Mouse (Mus musculus): Measurements from ENCODE around the gene Ryr1. TPM values are rescaled to one million over a fixed set of nuclear protein-coding genes. Genes with fewer than 3 reads are reported as not detected.
A peak's percentile ranks its signal among the peaks of the same experiment; 100 is the strongest.
"Not testable (repeated sequence)": the region's sequence is repeated elsewhere in the genome, so short reads cannot be mapped to it uniquely, and the experiment has no call there.

Ryr1 gene
- total RNA-seq, 2 experiments from 2014 or later: 6.7 to 7.0 TPM

- intact Hi-C loops (cut with DNase I): no loop called here
- DNase-seq (ENCODE audit: extremely low spot score in 1 of 2, low spot score in 2 of 2): no peak
These were observed 27.8 kb downstream of the Ryr1 start for GRCm38 (mm10) chr7:29097131-29097530.

GRCm38 (mm10) chr7:29088817-29089216, 36.2 kb downstream of the Ryr1 start:
- DNase-seq (ENCODE audit: extremely low spot score in 1 of 2, low spot score in 2 of 2): no peak
- intact Hi-C loops (cut with DNase I): no loop called here

DNA sequence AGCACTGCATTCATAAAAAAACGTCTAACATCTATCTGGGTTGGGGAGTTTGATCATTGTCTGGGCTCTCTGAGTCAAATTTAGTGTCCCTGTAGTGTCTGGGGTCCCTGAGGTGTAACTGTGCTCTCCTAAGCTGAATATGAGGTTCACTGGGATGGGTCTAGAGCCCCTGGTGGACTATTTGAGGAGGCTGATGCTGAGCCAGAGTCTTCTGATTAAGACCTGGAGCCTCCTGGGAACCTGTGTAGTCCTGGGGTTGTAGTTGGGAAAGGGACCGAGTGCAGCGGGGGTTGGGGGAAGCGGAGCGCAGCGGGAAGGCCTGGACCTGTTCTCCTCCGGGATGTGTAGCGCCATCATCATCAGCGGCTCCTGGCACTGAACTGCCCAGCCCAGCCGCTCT, 38.1 kb downstream of the Ryr1 start:
- intact Hi-C loops (cut with DNase I): no loop called here
- DNase-seq (ENCODE audit: extremely low spot score in 1 of 2, low spot score in 2 of 2): no peak

DNA sequence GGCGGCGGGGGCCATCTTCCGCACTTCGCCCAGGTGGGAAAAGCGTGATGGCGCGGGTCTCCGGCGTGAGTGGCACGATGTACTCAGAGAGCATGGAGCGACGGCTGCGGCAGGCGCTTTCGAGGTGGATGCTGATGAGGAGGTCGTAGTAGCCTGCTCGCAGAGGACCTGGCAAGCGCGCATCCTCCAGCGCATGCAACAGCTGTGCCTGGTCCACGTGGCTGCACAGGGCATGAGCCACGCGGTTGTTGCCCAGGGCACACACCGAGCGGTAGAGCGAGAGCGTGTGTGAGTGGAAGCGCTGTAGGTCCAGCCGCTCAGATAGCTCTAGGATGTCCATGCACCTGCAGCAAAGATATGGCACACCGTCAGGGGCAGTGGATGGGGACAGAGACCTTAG, 39.0 kb downstream of the Ryr1 start:
- intact Hi-C loops (cut with DNase I): no loop called here
- DNase-seq (ENCODE audit: extremely low spot score in 1 of 2, low spot score in 2 of 2): no peak

GRCm38 (mm10) chr7:29084411-29084810, 40.6 kb downstream of the Ryr1 start:
- intact Hi-C loops (cut with DNase I): no loop called here

DNA sequence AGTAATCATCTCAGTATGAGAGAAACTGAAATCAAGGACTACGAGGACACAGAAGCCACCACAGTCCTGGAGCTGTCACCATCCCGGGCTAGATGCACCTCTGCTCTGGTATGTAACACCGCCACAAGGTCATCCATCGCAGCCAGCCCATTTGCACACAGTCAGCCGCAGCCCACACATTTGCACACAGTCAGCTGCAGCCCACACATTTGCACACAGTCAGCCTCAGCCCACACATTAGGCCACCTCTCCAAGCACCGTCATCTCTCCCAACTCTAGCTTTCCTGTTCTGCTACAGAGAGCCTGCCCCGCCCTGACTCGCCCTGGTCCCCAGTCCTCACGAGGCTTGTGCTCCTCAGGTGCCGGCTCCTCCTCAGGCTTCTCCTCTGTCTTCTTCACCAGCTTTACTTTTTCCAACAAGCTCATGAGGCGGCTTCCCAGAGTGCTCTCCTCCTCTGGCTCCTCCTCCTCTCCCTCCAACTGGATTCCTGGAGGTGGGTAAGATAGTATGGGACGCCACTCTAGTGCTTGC, 45.5 kb downstream of the Ryr1 start:
- DNase-seq (ENCODE audit: extremely low spot score in 1 of 2, low spot score in 2 of 2): peak in 1 of 2 experiments; percentile 17
- intact Hi-C loops (cut with DNase I): no loop called here

More at GRCm38 (mm10) chr7:29084411-29084810, 40.6 kb downstream of the Ryr1 start:
- no peak for DNase-seq (ENCODE audit: extremely low spot score in 1 of 2, low spot score in 2 of 2)

- peak; percentile 27 to 51 for DNase-seq (ENCODE audit: extremely low spot score in 1 of 2, low spot score in 2 of 2)
- intact Hi-C loops (cut with DNase I): no loop called here
These were observed 48.0 kb downstream of the Ryr1 start for GRCm38 (mm10) chr7:29076977-29077376.

DNA sequence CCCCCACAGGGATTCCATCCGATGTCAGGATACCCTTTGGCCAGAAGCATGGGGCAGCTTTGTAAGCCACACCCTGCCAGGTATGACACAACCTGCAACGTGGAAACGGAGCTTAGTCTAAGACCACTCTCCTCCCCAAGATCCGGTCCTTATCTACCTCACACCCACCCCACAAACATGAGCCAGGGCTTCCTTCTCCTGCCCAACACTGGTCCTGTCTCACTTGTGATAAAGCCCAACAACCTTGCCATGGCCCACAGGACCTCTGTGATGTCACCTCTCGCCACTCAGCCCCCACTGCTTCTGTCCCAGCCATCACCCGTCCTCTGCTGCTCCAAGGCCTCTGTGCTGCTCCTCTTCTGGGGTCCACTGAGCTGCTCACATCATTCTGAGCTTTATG, 49.8 kb downstream of the Ryr1 start:
- intact Hi-C loops (cut with DNase I): no loop called here
- no peak for DNase-seq (ENCODE audit: extremely low spot score in 1 of 2, low spot score in 2 of 2)

GRCm38 (mm10) chr7:29072689-29073088, 52.3 kb downstream of the Ryr1 start:
- peak in 1 of 2 experiments; percentile 62 for DNase-seq (ENCODE audit: extremely low spot score in 1 of 2, low spot score in 2 of 2)
- intact Hi-C loops (cut with DNase I): no loop called here

DNA sequence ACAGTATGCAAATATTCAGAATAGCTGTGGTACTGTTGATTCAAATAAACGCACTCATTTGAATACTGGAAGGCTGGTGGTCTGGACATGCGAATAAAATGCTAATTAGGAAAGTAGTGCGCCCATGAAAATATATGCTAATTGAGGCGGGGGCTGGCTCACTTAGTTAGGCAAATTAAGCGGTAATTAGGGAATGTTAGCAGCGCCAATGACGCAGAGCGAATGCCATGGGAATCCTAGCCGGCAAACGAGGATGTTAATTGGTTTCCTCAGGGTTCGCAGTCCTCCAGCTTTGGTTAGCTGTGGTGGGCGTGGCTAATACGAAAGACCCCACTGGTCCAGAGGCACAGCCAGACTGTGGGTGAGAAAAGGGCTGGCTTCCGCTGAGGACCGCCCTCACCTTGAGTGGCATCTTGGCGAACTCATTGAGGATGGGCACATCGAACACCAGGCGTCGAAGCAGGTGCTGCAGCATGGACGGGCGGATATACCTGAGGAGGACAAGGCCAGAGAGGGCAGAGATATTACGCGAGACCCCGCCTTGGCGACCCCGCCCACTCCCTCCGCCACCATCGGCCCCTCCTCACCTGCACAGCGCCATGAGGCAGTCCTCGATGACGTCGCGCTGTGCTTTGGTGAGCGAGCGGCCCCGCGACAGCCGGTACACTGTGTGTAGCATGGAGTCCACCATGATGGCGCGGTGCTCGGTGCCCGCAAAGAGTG, 53.6 kb downstream of the Ryr1 start:
- peak; percentile 70 to 73 for DNase-seq (ENCODE audit: extremely low spot score in 1 of 2, low spot score in 2 of 2)
- intact Hi-C loops (cut with DNase I): no loop called here

- intact Hi-C loops (cut with DNase I): no loop called here
- peak in 1 of 2 experiments; percentile 26 for DNase-seq (ENCODE audit: extremely low spot score in 1 of 2, low spot score in 2 of 2)
These were observed 54.4 kb downstream of the Ryr1 start for GRCm38 (mm10) chr7:29070364-29071168.

DNA sequence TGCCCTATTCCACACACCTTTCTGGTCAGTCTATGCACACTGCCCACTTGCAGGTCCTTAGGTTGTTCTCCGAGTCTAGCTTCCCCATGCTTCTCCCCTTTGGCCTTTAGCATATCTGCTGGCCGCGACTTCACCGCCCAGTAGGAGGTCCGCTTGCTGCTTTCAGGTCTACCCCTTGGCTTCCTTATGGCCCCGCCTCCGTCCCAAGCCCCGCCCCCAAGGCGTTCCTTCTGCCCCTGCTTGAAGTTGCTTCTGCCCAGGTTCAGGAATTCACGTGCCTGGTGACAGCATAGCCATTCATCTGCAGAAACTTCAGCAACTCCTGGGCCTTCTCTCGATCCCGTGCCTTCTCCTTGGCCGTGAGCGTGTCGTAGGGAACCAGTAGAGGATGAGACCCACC, 57.2 kb downstream of the Ryr1 start:
- peak in 1 of 2 experiments; percentile 52 for DNase-seq (ENCODE audit: extremely low spot score in 1 of 2, low spot score in 2 of 2)
- intact Hi-C loops (cut with DNase I): no loop called here

- intact Hi-C loops (cut with DNase I); DNase-seq (ENCODE audit: extremely low spot score in 1 of 2, low spot score in 2 of 2): not testable (repeated sequence)
These were observed 61.5 kb downstream of the Ryr1 start for GRCm38 (mm10) chr7:29063476-29063875.

DNA sequence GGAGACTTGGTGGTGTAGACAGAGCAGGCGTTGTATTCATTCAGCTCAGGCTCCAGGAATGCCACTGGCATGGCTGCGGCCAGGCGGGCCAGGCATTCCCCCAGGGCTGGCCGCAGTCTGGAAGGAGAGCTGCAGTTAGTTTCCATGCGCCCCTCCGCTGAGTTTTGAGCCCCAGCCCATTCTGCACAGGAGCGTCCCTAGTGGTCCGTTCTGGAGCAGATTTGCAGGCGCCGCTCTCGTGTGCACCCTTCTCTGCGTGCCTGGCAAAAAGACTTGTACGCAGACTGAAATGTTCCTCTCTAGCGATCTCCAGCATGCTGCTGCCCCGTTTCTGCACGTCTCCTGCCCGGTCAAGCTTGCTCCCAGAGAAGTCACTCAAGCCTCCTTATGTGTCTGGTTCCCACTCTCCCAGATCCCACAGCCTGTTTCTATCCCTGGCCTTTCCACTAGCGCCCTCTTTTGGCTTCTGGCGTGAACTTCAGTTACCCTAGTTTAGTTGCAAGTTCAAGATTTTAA, 63.4 kb downstream of the Ryr1 start:
- peak in 1 of 2 experiments; percentile 34 for DNase-seq (ENCODE audit: extremely low spot score in 1 of 2, low spot score in 2 of 2)
- intact Hi-C loops (cut with DNase I): no loop called here

DNA sequence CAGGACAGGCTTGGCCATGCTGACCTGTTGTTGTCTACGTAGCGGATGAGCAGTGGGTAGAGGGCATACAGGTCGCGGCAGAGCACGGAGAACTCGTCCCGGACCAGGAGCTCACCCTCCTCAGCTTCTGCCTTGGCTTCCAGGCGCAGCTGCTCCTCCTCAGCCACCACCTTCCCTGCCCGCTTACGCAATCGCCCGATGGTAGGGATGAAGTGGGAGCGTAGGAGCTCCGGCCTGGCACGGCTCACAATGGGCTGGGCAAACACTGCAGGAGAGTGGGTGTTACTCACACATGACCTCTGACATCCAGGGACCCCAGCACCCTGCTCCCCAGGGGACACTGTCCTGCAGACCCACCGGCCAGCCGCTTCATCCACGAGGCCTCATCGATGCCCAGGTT, 65.5 kb downstream of the Ryr1 start:
- DNase-seq (ENCODE audit: extremely low spot score in 1 of 2, low spot score in 2 of 2): no peak
- intact Hi-C loops (cut with DNase I): loop anchor here (10.0 kb wide), 1 partner anchor 465 kb away; no protein-coding TSS in a partner anchor

DNA sequence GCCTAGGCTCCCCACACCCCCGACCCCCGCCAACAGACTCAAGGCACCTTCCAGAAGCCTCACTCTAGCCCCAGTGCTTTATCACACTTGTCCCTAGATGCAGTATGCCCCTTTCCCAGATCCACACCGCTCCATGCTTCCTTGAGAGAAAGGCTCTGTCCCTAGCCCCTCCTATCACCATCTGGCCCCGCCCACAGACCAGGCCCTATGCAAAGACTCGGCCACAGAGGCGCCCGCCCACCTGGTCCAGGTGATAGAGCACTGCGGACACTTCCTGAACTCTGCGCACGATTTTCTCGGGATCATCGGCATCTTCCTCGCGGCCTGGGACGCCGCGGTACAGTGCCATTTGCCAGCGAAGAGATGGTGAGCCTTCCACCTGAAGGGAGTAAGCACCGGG, 72.2 kb downstream of the Ryr1 start:
- intact Hi-C loops (cut with DNase I): loop anchor here (5.0 to 10.0 kb wide), 2 partner anchors 249 to 472 kb away; partner anchors contain the start of gene Dpf1
- no peak for DNase-seq (ENCODE audit: extremely low spot score in 1 of 2, low spot score in 2 of 2)

DNA sequence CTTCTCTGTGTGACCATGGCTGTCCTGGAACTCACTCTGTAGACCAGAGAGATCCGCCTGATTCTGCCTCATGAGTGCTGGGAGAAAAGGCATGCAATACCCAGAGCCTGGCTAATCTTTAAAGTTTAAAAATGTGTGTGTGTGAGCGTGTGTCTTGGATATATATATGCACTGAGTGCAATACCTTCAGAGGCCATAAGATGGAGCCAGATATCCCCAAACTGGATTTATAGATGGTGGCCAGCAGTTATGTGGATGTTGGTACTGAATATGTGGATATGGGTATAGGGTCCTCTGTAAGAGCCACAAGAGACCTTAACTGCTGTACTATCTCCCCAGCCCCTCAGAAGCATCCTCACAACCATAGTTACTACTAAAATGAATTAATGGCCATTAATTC, 74.2 kb downstream of the Ryr1 start:
- DNase-seq (ENCODE audit: extremely low spot score in 1 of 2, low spot score in 2 of 2): peak in 1 of 2 experiments; percentile 65
- intact Hi-C loops (cut with DNase I): loop anchor here (5.0 to 10.0 kb wide), 2 partner anchors 252 to 474 kb away; partner anchors contain the start of gene Dpf1

- intact Hi-C loops (cut with DNase I): no loop called here
- DNase-seq (ENCODE audit: extremely low spot score in 1 of 2, low spot score in 2 of 2): no peak
These were observed 76.4 kb downstream of the Ryr1 start for GRCm38 (mm10) chr7:29048615-29049014.

DNA sequence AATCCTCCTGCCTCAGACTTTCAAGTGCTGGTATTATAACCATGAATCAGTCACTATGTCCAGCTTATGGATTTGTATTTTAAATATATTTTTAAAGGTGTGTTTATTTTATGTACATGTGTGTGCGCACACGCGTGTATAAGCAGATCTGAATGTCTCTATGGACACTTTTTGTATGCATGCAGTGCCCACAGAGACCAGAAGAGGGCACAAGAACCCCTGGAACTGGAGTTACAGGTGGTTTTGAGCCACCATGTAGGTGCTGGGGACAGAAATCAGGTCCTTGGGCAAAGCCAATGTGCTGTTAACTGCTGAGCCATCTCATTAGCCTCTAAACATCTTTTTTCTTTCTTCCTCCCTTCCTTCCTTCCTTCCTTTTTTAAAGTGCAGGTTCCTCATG, 76.9 kb downstream of the Ryr1 start:
- intact Hi-C loops (cut with DNase I): no loop called here

More for the DNA sequence above, 76.9 kb downstream of the Ryr1 start:
- no peak for DNase-seq (ENCODE audit: extremely low spot score in 1 of 2, low spot score in 2 of 2)

Measured in left cerebral cortex, postnatal 10 days (tissue).